Mouse (Mus musculus): ENCODE measurements at regions not wholly inside any gene's neighbourhood (a gene's known extent, or its start where the extent isn't known, plus 50 kb on each side); places are given as distances from the start of the nearest gene placed in this dataset.

DNA sequence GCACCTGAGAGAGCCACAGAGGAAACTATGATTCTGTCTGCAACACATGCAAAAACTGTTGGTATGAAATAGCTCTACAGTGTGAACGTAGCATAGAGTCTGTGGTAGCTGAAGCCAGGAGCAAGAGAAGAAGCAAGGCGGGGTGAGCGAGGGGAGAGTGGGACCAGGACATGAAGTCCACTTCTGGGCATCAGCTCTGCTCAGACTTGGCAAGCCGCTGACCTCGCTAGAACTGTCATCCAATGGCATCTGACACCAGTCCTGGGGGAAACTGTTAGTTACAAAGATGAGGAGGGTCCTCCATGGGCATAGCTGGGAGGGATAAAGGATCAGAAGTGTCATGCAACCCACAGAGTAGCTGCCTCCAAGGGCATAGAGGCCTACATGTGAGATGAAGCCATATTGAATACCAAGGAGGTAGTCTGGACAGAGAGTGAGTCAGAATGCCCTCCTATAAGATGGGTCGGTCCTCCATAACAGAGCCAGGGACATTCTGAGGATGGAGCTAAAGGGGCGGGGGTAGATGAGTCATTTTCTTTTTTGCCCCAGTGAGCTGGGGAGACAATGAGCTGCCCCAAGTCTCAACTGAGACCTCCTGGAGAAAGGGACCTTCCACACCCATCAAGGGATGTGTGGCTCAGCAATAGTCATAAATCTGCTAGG is 102.0 kb downstream of the 1810010D01Rik start:
- DNase-seq (ENCODE audit: low spot score in 2 of 2) = no peak

DNA sequence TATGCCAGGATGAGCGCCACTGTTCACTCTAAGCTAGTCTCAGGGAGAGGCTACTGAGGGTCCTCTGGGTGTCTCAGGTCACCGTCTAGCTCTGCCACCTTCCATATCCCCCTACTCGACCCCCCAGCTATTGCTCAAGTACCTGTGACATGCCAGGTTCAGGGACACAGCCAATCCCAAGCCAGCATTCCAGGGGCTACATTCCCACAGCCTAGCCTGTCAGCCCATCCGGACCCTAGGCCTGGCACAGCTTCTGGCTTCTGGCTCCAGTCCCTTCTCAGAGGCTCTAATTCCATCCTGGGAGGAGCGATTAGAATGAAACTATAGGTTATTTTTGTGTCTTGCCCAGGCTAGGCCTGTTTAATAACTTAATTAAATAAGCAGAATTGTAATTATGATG is 105.2 kb downstream of the 1810010D01Rik start:
- DNase-seq (ENCODE audit: low spot score in 2 of 2) = no peak

DNA sequence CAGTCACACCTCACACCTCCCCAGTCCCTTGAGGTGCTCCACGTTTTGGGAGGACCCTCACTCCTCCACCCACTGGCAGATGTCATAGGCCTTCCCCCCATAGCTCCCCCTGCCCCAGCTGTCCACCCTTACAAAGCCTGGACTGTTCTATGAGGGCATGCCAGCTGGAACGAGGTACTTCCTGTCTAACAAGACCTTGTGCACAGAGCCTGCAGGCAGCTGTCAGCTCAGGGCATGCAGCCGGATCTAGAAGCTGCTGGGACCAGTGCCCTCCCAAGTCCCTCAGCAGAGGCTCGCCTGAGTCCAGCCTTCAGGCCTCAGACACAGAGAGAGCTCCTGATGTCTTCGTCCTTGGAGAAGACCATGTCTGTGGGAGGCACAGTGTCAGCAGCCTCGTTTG is 105.7 kb downstream of the 1810010D01Rik start:
- no peak for DNase-seq (ENCODE audit: low spot score in 2 of 2)

DNA sequence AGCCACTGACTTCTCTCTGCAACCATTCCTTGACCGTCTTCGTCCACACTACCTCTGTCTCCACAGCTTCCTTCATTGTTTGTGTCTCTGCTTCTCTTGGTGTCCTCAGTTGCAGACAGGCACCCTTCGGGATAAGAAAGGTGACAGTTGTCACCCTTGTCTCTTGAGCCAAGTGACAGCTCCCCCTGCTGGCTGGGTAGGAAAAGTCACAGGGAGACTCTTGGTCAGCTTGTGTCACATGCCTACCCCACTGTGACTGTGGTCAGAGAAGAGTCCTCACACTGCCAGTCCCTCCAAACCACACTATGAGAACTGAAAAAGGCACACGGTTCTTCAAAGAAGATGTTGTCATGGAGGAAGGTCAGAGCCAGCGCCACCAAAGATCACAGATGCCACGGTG is 109.6 kb downstream of the 1810010D01Rik start:
- no peak for DNase-seq (ENCODE audit: low spot score in 2 of 2)

DNA sequence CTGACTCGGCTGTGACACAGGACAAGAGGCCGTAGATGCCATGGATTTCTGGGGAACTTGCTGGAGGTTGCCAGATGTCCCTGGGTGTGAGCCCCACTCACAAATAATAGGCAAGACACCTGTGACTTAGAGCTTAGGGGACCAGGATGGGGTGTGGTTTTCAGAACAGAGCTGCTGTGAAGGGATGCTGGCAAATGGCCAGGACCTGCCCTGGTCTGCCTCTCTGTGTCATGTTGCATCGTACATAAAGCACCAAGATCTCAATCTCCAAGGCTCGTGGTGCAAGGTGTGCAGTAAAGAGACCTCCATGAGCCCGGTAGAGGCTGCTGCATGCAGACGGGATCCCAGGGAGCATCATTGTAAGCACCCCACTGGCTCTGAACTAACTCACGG is 113.8 kb downstream of the 1810010D01Rik start:
- no peak for DNase-seq (ENCODE audit: low spot score in 2 of 2)

DNA sequence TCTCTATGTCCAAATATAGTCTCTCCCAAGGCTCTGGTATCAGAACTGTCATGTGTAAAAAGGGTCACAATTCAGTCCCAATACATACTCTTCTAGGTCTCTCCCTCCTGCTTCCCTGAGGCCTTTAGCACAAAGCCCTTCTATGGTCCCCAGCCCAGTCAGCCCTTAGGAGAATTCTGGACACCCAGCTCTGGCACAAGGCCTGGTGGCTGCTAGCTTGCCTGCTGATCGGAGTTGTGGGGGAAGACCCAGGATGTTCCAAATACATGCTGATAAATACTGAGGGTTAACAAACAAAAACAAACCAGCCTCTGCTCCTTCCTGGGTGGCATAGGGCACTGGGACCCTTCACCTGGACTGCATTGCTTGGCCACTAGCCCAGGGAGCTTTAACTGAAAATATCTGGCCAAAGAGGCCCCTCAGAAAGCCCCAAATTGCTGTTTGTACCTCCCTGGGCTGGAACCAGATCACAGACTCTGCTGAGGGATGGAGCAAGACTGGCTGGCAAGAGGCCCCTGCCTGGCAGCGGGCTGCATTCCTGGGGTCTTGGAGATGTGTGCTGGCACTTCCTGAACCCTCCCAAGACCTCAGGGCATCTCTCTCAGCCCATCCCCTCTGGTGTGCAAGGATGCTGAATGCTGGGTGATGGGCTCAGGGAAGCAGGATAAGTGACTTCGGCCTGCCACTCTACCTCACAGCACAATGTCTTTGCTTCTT is 114.3 kb downstream of the 1810010D01Rik start:
- DNase-seq (ENCODE audit: low spot score in 2 of 2) = no peak

DNA sequence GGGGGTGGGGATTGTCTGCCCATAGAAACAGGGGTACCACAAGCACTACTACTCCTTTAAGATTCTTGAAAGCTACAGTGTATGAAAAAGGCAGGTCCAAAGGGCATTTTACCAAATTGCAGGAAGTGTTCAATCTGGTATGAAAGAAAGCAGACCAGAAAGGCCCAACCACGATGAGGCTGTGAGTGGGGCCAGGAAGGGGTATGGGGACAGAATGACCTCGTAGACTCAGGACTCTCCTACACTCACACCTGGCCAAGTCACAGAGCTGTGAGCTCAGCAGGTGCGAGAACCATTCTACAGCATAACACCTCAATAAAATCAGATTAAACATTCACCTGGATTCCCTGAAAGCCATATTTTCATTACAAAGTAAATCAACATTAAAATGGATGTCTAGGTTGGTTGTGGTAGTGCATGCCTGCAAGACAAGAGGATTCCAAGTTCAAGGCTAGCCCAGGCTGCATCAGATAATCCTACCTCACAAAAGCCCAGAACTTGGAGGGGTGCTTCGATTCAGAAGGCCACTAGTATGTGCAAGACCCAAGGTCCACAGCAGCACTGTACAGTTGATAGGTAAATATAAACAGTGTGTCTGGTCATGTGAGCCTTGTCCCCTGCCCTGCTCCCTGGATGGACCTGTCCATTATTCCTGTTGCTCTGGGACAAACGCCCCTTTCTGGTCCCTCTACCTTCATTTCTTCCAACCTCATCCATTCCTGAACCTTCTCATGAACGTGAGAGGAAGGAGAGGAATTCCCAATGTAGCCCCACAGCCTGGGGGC is 115.3 kb downstream of the 1810010D01Rik start:
- no peak for DNase-seq (ENCODE audit: low spot score in 2 of 2)

DNA sequence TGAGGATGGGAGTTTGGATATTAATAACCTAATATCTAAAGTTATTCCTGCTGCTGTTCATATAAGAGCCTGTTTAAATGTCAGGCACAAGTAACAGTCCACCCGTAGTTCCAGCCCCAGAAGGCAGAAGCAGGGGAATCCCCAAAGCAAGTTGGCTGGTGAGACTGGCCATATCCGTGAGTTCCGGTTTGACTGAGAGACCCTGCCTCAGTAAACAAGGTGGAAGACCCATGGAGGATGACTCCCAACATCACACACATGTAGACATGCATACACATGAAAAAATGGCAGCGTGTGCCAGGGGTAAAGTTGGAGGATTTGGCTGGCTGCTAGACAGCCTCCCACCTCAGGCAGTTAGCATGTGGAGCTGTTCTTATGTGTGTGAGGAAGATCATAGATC is 117.1 kb downstream of the 1810010D01Rik start:
- no peak for DNase-seq (ENCODE audit: low spot score in 2 of 2)

DNA sequence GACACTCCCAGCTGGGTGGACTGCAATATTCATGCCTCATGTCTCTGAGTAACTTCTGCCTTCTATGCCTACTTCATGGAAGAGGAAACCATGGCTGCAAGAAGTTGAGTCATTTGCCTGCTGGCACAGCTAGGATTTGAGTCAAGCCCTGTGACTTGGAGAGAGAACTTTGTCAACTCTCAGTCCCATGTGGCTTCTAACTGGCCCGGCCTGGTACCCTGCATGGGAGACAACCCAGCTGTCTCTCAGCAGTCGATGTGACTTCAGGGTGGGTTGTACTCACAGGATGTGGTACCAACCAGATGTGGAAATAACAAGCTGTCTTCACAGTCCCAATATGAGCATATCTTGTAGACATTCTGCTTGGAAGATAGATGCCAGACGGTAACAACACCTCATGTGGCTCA is 118.6 kb downstream of the 1810010D01Rik start:
- no peak for DNase-seq (ENCODE audit: low spot score in 2 of 2)

DNA sequence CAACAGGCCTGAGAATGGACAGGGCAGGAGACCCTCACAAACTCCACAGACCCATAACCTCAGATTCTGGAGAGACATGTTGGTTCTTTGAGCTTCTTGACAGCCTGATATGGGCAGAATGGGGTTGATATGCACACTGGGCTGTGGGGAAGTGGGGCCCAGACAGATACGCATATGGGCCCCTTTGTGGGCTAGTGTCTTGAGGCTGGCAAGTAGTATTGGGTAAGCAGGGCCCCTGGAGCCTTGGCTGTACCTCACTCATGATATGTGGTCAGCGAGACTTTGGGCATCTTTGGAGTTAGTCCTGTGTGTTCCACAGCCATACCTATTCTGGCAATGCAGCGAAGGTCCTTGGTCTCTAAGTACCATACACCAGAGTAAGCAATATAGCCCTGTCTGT is 119.3 kb downstream of the 1810010D01Rik start:
- DNase-seq (ENCODE audit: low spot score in 2 of 2) = no peak

DNA sequence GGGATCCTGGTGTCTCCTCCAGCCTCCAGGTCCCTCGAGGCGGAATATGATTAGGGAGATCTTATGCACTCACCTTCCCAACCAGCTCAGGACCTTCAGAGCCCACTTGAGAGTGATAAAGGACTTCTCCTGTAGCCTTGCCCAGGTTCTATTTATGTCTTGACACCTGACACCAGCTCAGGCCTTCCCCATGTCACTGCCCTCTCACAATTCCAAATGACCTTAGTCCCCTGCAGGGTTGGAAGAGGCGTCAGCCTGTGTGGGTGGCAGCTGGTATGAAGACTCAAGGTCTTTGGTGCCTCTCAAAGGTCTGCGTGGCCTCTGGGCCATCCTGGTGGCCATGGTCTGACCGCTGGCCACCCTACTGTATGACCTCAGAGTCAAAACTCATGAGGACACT is 120.1 kb downstream of the 1810010D01Rik start:
- no peak for DNase-seq (ENCODE audit: low spot score in 2 of 2)

DNA sequence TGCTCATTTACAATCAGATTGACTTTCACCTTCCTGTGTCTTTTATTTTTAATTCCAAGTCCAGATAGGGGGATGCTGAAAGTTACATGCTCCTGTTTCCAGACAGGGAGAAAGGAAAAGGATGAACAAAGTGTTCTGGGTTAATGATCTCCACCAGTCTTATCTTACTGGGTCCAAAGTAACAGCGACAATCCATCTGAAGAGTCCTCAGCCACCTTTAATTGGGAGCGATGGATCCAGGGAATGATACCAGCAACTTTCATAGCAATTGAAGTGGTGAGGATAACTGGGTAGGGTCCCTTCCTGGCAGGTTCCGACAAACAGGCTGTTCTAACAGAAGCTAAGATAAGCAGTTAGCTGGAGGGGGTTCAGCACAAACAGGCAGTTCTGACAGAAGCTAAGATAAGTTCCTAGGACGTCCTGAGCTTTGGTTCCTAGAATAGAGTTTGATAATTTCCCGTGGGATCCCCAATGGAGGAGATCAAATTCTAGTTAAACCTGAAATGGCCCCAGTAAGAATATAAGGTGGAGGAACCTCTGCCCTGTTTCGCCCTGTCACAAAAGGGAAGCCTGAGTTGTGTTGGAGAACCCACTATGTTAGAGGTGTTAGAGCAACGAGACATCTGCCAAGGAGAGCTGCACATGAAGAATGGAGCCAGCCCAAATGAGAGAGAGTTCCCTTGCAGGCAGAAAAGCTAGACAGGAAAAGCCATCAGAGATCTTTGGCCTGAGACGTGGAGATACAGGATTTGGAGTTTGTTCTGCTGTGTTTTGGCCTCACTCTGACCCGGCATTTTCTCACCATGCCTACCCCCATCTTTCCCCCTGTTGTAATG is 124.8 kb downstream of the 1810010D01Rik start:
- no peak for DNase-seq (ENCODE audit: low spot score in 2 of 2)

DNA sequence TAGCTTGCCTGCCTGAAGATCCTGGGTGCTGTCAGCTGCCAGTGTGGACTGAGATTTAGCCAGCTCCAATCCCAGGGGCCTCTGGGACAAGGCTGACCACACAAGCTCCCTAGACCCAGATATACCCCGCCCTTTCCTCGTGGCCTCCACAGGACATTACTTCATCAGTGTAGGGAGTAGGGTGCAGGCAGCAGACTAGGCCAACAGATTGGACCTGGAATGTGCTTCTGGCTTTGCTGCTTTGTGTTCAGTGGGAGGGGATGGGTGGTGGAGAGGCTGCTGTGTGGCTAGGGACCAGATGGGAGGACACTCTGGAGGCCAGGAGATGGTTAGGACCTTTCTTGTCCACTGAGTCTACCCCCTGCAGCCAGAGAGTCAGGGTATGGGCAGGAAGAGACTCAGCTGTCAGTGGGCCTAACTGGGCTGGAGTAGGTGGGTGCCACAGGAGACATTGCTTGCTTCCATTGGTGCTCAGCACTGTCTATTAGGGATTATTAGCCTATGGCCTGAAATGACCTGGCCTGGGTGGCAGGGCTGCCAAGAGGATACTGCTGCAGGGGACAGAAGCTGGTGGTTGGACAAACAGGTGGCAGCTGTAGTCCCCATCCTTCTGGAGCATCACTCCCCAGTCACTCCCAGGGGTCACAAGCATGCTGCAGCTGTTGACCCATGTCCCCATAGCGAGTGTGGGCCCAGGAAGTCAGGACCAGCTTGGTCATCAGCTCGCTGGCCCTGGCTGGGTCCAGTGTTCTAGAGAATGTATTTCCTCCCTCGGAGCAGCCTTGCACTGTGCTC is 132.5 kb upstream of the Ccnd1 start:
- no peak for DNase-seq (ENCODE audit: low spot score in 2 of 2)

DNA sequence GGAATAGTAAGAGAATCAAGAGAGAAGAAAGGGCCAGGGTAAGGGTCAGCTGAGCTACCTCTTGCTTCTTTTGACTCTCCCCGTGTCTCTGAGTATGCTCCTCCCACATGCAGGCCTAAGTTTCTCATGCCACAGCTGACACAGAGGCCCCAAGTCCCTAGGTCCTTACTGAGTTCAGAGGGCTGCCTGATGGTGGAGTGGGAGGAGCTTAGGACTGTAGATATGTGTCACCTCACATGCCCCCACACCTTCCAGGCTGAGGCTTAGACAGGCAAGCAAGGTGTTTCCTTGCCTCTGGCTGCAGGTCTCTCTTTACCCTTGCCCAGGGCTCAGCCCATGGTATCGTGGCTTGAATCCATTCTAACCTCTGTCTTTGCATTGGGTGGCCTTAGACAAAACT is 131.8 kb upstream of the Ccnd1 start:
- DNase-seq (ENCODE audit: low spot score in 2 of 2) = no peak

DNA sequence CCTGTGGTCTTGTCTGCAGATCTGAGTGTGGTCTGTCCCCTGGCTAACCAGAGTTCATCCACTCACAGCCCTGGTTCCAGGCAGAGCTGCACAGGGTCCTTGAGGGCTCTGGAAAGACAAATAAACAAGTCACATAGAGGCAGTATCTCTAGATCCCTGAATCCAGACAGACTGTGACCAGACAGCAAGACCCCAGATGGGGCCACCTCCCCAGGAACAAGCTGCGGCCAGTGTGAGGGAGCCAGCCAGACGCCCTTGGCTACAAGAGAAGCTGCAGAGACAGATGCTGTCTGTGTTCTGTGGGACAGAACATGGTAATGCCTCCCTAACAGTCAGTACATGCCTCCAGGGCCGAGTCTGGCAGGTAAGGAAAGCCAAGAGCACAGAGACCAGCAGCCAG is 127.6 kb upstream of the Ccnd1 start:
- DNase-seq (ENCODE audit: low spot score in 2 of 2) = no peak

DNA sequence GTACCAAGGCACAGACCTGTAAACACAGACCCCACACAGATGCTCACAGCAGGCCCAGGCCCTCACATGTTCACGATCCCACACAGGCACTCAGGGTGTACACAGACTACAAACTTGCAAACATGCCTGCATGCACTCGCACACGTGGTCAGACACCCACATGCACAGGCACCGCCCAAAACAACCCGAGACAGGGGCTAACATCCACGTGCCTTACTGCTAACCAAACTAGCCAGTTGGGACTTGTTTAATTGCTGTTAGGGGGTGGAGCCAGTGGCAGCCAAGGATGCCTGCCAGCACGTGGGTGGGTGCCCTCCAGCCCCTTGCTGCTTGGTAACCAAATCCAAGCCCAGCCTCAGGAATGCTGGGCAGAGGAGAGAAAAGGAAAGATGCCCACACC is 116.6 kb upstream of the Ccnd1 start:
- no peak for DNase-seq (ENCODE audit: low spot score in 2 of 2)

DNA sequence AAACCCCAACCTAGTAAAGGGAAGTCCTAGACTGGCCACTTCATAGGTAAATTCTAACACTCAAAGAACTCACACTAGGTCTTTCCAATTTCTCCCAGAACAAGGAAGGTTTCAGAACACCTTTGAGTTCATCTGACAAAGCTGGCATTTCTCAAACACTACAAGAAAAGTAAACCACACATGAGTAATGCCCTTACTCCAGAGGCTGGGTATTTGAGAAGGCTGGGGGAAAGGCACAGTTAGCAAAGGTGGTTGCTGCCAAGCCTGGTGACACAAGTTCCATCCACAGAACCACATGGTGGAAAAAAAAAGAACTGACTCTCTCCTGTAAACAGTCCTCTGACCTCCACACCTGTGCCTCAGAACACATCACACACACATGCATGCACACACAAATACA is 111.9 kb upstream of the Ccnd1 start:
- DNase-seq (ENCODE audit: low spot score in 2 of 2) = no peak

DNA sequence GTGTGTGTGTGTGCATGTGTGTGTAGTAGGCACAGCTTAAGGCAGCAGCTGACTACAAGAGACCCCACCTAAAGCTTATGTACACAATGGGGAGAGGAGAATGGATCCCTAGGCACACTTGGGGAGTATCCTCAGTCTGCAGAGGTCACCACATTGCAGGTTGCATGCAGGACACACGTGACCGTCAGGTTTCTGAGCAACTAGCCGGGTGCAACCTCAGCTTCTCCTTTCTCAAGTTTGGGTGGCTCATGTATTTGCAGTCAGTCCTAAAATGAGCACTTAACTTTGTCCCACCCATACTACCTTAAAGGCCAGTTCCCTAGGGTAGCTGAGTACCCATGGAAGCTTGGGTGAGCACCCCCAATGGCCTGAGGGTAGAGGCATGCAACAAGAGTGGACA is 111.0 kb upstream of the Ccnd1 start:
- DNase-seq (ENCODE audit: low spot score in 2 of 2) = no peak

DNA sequence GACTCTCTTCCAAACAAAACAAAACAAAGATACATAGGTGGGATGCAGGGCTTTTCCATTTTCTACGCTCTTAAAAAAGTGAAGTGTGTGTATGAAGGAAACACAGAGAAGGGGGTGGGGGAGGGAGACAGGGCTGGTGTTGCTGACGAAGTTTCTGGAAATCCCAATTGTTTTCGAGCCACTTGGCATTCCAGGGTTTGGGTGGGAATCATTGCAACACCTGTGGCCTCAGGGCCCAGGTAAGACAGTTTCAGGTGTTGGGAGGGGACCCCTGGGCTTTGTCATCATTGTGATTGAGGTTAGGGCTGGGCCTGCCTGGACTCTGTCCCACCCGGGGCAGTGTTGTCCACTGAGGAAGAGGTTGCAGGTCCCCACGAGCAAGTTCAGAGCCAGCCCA is 108.8 kb upstream of the Ccnd1 start:
- DNase-seq (ENCODE audit: low spot score in 2 of 2) = no peak

DNA sequence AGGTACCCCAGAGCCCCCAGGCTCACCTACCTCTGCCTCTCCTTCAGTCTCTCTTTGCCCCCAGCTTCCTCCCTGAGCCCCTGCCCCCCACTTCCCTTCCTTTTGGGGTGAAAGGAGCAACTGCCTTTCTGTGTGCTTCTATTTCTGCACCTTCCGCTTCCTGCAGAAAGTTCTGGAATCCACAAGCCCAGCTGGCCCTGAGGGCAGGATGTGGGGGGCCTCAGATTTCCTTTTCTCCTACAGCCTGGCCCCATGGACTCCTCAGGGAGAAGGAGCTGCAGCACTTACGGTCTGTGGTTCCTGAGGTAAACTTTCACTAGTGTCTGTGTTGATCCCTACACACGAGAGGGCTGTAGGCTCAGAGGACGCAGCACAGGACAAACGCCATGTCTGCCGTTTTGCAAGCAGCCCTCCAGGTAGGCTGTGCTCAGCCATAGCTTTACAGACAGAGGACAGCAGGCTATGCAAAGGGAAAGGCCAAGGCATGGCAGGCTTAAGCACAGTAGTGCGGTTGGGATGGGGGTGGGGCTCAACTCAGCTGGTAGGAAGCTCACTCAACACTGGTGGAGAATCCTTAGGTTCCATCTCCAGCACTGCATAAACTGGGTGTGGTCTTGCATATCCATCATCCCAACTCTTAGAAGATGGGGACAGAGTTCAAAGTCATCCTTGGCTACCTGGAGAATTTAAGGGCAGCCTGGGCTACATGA is 108.2 kb upstream of the Ccnd1 start:
- no peak for DNase-seq (ENCODE audit: low spot score in 2 of 2)
